Mouse (Mus musculus): ENCODE data around the gene Tnrc6c. TPM values are rescaled to one million over a fixed set of nuclear protein-coding genes. Genes with fewer than 3 reads are reported as not detected.

The Tnrc6c gene
- total and polyA plus RNA-seq, 2 experiments from 2014 or later = 26.5 to 79.8 TPM

DNA sequence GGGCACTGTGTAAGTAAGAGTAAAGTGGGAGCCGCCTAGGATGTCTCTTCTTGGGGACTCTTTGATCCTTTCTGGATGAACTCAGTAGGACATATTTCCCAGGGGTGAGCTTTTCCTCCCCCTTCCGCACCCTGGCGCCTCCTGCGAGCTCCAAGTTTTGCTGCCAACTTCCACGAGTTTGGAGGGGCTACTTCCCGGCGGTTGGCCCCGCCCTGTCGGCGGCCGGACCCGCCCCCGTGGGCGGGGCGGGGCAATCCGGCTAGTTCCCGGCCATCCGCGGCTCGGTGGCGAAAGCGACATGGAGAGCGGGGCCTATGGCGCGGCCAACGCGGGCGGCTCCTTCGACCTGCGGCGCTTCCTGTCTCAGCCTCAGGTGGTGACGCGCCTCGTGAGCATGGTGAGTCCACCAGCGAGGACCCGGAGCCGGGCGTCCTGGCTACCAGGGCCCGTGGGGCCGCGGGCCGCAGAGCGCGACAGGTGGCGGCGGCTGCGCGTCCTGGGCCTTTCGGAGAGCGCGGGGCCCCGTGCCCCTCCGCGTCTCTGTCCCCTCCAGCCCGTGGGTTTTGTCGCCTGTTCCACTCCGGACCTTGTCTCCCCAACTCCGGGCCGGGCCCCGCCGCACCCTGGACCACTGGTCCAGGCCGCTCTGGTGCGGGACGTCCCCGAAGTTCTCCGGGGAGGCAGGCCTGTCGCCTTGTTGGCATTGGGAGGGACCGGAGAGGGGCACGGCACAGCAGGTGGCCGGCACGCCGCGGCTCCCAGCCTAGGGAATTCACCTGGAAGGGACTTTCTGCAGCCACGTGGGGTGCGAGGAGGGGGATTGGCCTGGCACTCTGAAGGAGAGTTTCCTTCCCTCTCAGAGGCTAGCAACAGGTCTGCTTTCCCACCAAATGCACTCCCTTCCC is 155.6 kb downstream of the Tnrc6c start, which contains the start of the genes Gm20708 and Syngr2:
Gene Gm20708, plus strand, starts transcription at position 262 of the 905 bp plus-strand sequence.
Gene Syngr2, plus strand, starts transcription at position 262 of the 905 bp plus-strand sequence.
- H3K4me3 ChIP-seq (ENCODE audit: low read depth, low read length) = peak within 1 kb of the TSS; percentile 52
- no peak within 1 kb of the TSS for H3K27ac ChIP-seq (ENCODE audit: low read depth, low read length)
- DNase-seq (ENCODE audit: low spot score) = peak; percentile 71
- peak; percentile 66 for ATAC-seq (ENCODE audit: low FRiP score)
- H3K4me2 ChIP-seq (ENCODE audit: low read depth, low read length, poor library complexity, severe bottlenecking) = peak within 1 kb of the TSS; percentile 93
- under 1% methylated on average over 74 of the region's 75 CpGs for WGBS
- H3K27me3 ChIP-seq (ENCODE audit: insufficient read depth, low read length) = peaks cover 10% of the 10 kb centered on the region; the same call in 1 of the 2 replicates
- no peaks in the 10 kb centered on the region for H3K4me1 ChIP-seq (ENCODE audit: insufficient read depth, low read length)
- no peak for TF ChIP-seq CTCF (IDR thresholded peaks at IDR 0.05)
- no peaks in the 10 kb centered on the region for H3K9me3 ChIP-seq (ENCODE audit: low read length)
- H3K9ac ChIP-seq (replicated peaks; ENCODE audit: low read length, poor library complexity, severe bottlenecking) = peak within 1 kb of the TSS; percentile 46
- H3K36me3 ChIP-seq (ENCODE audit: insufficient read depth, low read length) = no peaks in the 10 kb centered on the region

GRCm38 (mm10) chr11:117810401-117811046 is 156.4 kb downstream of the Tnrc6c start:
- peak; percentile 64 for TF ChIP-seq CTCF (IDR thresholded peaks at IDR 0.05)
- no peak overlapping the region for H3K27ac ChIP-seq (ENCODE audit: low read depth, low read length)
- peak; percentile 88 for DNase-seq (ENCODE audit: low spot score)

More at GRCm38 (mm10) chr11:117810401-117811046, 156.4 kb downstream of the Tnrc6c start:
- ATAC-seq (ENCODE audit: low FRiP score) = peak; percentile 79
- under 1% methylated on average over 21 of the region's 21 CpGs for WGBS
- H3K4me1 ChIP-seq (ENCODE audit: insufficient read depth, low read length) = no peaks in the 10 kb centered on the region
- no peaks in the 10 kb centered on the region for H3K9me3 ChIP-seq (ENCODE audit: low read length)
- peaks cover 10% of the 10 kb centered on the region; the same call in 1 of the 2 replicates for H3K27me3 ChIP-seq (ENCODE audit: insufficient read depth, low read length)
- H3K36me3 ChIP-seq (ENCODE audit: insufficient read depth, low read length) = no peaks in the 10 kb centered on the region
- peak overlapping the region; percentile 93 for H3K4me2 ChIP-seq (ENCODE audit: low read depth, low read length, poor library complexity, severe bottlenecking)
- H3K4me3 ChIP-seq (ENCODE audit: low read depth, low read length) = peak overlapping the region; percentile 52
- peak overlapping the region; percentile 46; the same call in 1 of the 2 replicates for H3K9ac ChIP-seq (replicated peaks; ENCODE audit: low read length, poor library complexity, severe bottlenecking)

Other genes starting within 250 kb of the Tnrc6c start
- 0.38 TPM in 1 of 2 replicates, not detected in the other for gene Gm11733, start 169.9 kb upstream of the Tnrc6c start, total RNA-seq (2014; rRNA removed)
- gene Gm11733, start 169.9 kb upstream of the Tnrc6c start, polyA plus RNA-seq (2015; fragmentation: Nextera tagmentation; extraction: Ambion mirVana) = 0.07 TPM in 1 of 2 replicates, not detected in the other
- gene Tmc8, start 127.8 kb downstream of the Tnrc6c start, total RNA-seq (2014; rRNA removed) = 0.33 and 3.2 TPM in 2 replicates
- gene Tmc8, start 127.8 kb downstream of the Tnrc6c start, polyA plus RNA-seq (2015; fragmentation: Nextera tagmentation; extraction: Ambion mirVana) = 0.79 and 1.2 TPM in 2 replicates
- gene Tmc6, start 127.9 kb downstream of the Tnrc6c start, total RNA-seq (2014; rRNA removed) = 2.8 and 3.9 TPM in 2 replicates
- gene Tmc6, start 127.9 kb downstream of the Tnrc6c start, polyA plus RNA-seq (2015; fragmentation: Nextera tagmentation; extraction: Ambion mirVana) = 2.2 and 3.1 TPM in 2 replicates
- not detected in 2 replicates for gene 6030468B19Rik, start 143.4 kb downstream of the Tnrc6c start, total RNA-seq (2014; rRNA removed)
- gene 6030468B19Rik, start 143.4 kb downstream of the Tnrc6c start, polyA plus RNA-seq (2015; fragmentation: Nextera tagmentation; extraction: Ambion mirVana) = not detected in 2 replicates
- gene Gm20708, start 155.4 kb downstream of the Tnrc6c start, total RNA-seq (2014; rRNA removed) = 2.4 TPM in 1 of 2 replicates, not detected in the other
- gene Gm20708, start 155.4 kb downstream of the Tnrc6c start, polyA plus RNA-seq (2015; fragmentation: Nextera tagmentation; extraction: Ambion mirVana) = 1.2 and 2.7 TPM in 2 replicates
- 18.8 and 25.3 TPM in 2 replicates for gene Syngr2, start 155.4 kb downstream of the Tnrc6c start, total RNA-seq (2014; rRNA removed)
- 14.0 and 14.6 TPM in 2 replicates for gene Syngr2, start 155.4 kb downstream of the Tnrc6c start, polyA plus RNA-seq (2015; fragmentation: Nextera tagmentation; extraction: Ambion mirVana)
- 5.1 and 11.1 TPM in 2 replicates for gene Afmid, start 171.6 kb downstream of the Tnrc6c start, total RNA-seq (2014; rRNA removed)
- 9.1 and 10.4 TPM in 2 replicates for gene Afmid, start 171.6 kb downstream of the Tnrc6c start, polyA plus RNA-seq (2015; fragmentation: Nextera tagmentation; extraction: Ambion mirVana)
- 6.3 and 8.8 TPM in 2 replicates for gene Tk1, start 171.8 kb downstream of the Tnrc6c start, total RNA-seq (2014; rRNA removed)
- 6.0 and 6.5 TPM in 2 replicates for gene Tk1, start 171.8 kb downstream of the Tnrc6c start, polyA plus RNA-seq (2015; fragmentation: Nextera tagmentation; extraction: Ambion mirVana)
- 3.2 and 6.0 TPM in 2 replicates for gene Birc5, start 195.0 kb downstream of the Tnrc6c start, total RNA-seq (2014; rRNA removed)
- gene Birc5, start 195.0 kb downstream of the Tnrc6c start, polyA plus RNA-seq (2015; fragmentation: Nextera tagmentation; extraction: Ambion mirVana) = 13.1 and 13.2 TPM in 2 replicates
- 0.16 TPM in 1 of 2 replicates, not detected in the other for gene Tmem235, start 206.5 kb downstream of the Tnrc6c start, total RNA-seq (2014; rRNA removed)
- gene Tmem235, start 206.5 kb downstream of the Tnrc6c start, polyA plus RNA-seq (2015; fragmentation: Nextera tagmentation; extraction: Ambion mirVana) = not detected in 2 replicates
- 3.8 and 4.2 TPM in 2 replicates for gene Tha1, start 219.2 kb downstream of the Tnrc6c start, total RNA-seq (2014; rRNA removed)
- gene Tha1, start 219.2 kb downstream of the Tnrc6c start, polyA plus RNA-seq (2015; fragmentation: Nextera tagmentation; extraction: Ambion mirVana) = 3.0 and 3.5 TPM in 2 replicates

Data from midbrain, postnatal 0 days (tissue).